Mouse (Mus musculus) CH12.LX (cell line): ENCODE data around the gene Psmc5. TPM values are rescaled to one million over a fixed set of nuclear protein-coding genes. Genes with fewer than 3 reads are reported as not detected.

Source experiments
- DNase-seq: peaks from one replicate; pipeline ENCODE4 v3.0.0-alpha.2; 2013; ENCODE audit errors: extremely low read depth
- H3K27ac ChIP-seq: 2 replicates; pipeline ENCODE4 v1.5.1; 2012; ENCODE audit warnings: low read depth, mild to moderate bottlenecking, control low read depth, moderate library complexity; ENCODE audit not compliant: insufficient read depth
- H3K27me3 ChIP-seq: replicated peaks from 2 replicates; pipeline ENCODE3; 2012; ENCODE audit warnings: inconsistent platforms
- H3K36me3 ChIP-seq, 2 experiments: replicated peaks in 1 of 2; 2 replicates each; pipeline versions ENCODE3 to v1.6.1; 2012; ENCODE audit warnings: inconsistent platforms in 1 of 2, low read length in 1 of 2, mild to moderate bottlenecking in 1 of 2, mixed read lengths in 1 of 2, moderate library complexity in 1 of 2; ENCODE audit not compliant: control insufficient read depth in 1 of 2, insufficient read depth in 1 of 2
- H3K4me1 ChIP-seq, 2 experiments: 2 replicates each; pipeline ENCODE4 v1.6.1; 2012; ENCODE audit warnings: inconsistent platforms in 1 of 2, moderate library complexity in 1 of 2; ENCODE audit not compliant: insufficient read depth in 2 of 2, control insufficient read depth in 1 of 2
- H3K4me2 ChIP-seq: 2 replicates; pipeline ENCODE4 v1.6.1; 2012; ENCODE audit warnings: low read depth, mild to moderate bottlenecking, control low read depth; ENCODE audit not compliant: poor library complexity, insufficient read depth, severe bottlenecking
- H3K4me3 ChIP-seq, 3 experiments: fragments of 150-350 bp in 1 of 3; sonication (generic) in 1 of 3; replicated peaks in 1 of 3; 2 replicates each; pipeline versions ENCODE3 to v1.5.1; 2011 to 2012; ENCODE audit warnings: low read depth in 2 of 3, low read length in 2 of 3, mild to moderate bottlenecking in 2 of 3, moderate library complexity in 2 of 3, control low read depth in 1 of 3, improper control_type of control experiment in 1 of 3, inconsistent platforms in 1 of 3, mixed read lengths in 1 of 3; ENCODE audit not compliant: poor library complexity in 1 of 3
- H3K79me2 ChIP-seq: replicated peaks from 2 replicates; pipeline ENCODE4 v1.6.1; 2012; ENCODE audit warnings: mild to moderate bottlenecking, moderate library complexity; ENCODE audit not compliant: control insufficient read depth, poor library complexity, insufficient read depth, severe bottlenecking; ENCODE audit errors: extremely low read depth
- H3K9ac ChIP-seq: 2 replicates; pipeline ENCODE4 v1.6.1; 2012; ENCODE audit warnings: low read depth, mild to moderate bottlenecking, control low read depth, moderate library complexity; ENCODE audit not compliant: insufficient read depth
- H3K9me3 ChIP-seq: replicated peaks from 2 replicates; pipeline ENCODE3; 2012; ENCODE audit warnings: low read length, inconsistent platforms, mixed read lengths
- BHLHE40 ChIP-seq: IDR thresholded peaks from 2 replicates; pipeline ENCODE4 v1.6.1; 2011; ENCODE audit warnings: mild to moderate bottlenecking, low read depth, low read length, improper control_type of control experiment
- CHD1 ChIP-seq: IDR thresholded peaks from 2 replicates; pipeline ENCODE4 v1.6.1; 2012; ENCODE audit warnings: low read depth, low read length, improper control_type of control experiment, inconsistent platforms
- CHD2 ChIP-seq: IDR thresholded peaks from 2 replicates; pipeline ENCODE4 v1.6.1; 2011; ENCODE audit warnings: low read length, improper control_type of control experiment
- CTCF ChIP-seq, 2 experiments: IDR thresholded peaks in 1 of 2; conservative IDR thresholded peaks in 1 of 2; 2 replicates each; pipeline ENCODE4 v1.5.1; 2011 to 2012; ENCODE audit warnings: low read depth in 2 of 2, low read length in 2 of 2, improper control_type of control experiment in 1 of 2, inconsistent platforms in 1 of 2, mild to moderate bottlenecking in 1 of 2, moderate library complexity in 1 of 2
- E2F4 ChIP-seq: IDR thresholded peaks from 2 replicates; pipeline ENCODE4 v1.6.1; 2011; ENCODE audit warnings: low read depth, low read length, improper control_type of control experiment; ENCODE audit not compliant: insufficient replicate concordance
- ELF1 ChIP-seq: IDR thresholded peaks from 2 replicates; pipeline ENCODE4 v1.6.1; 2014; ENCODE audit warnings: low read depth, mild to moderate bottlenecking, inconsistent platforms, low read length, improper control_type of control experiment
- EP300 ChIP-seq: IDR thresholded peaks from 2 replicates; pipeline ENCODE4 v1.6.1; 2011; ENCODE audit warnings: low read length, improper control_type of control experiment
- ETS1 ChIP-seq: conservative IDR thresholded peaks from 2 replicates; pipeline ENCODE4 v1.6.1; 2012; ENCODE audit warnings: low read depth, mild to moderate bottlenecking, inconsistent platforms, low read length, improper control_type of control experiment, moderate library complexity
- GABPA ChIP-seq: IDR thresholded peaks from 2 replicates; pipeline ENCODE4 v1.6.1; 2012; ENCODE audit warnings: low read depth, low read length, improper control_type of control experiment, inconsistent platforms; ENCODE audit not compliant: insufficient replicate concordance
- HCFC1 ChIP-seq: IDR thresholded peaks from 2 replicates; pipeline ENCODE4 v1.6.1; 2012; ENCODE audit warnings: low read depth, mild to moderate bottlenecking, inconsistent platforms, low read length, improper control_type of control experiment
- IRF4 ChIP-seq: IDR thresholded peaks from 2 replicates; pipeline ENCODE4 v1.6.1; 2014; ENCODE audit warnings: low read depth, mild to moderate bottlenecking, inconsistent platforms, low read length, improper control_type of control experiment
- JUN ChIP-seq: IDR thresholded peaks from 2 replicates; pipeline ENCODE4 v1.6.1; 2011; ENCODE audit warnings: low read depth, mild to moderate bottlenecking, low read length, improper control_type of control experiment, moderate library complexity; ENCODE audit not compliant: insufficient read depth
- JUND ChIP-seq: conservative IDR thresholded peaks from 2 replicates; pipeline ENCODE4 v1.6.1; 2011; ENCODE audit warnings: low read depth, low read length, improper control_type of control experiment
- MAFK ChIP-seq: IDR thresholded peaks from 2 replicates; pipeline ENCODE4 v1.6.1; 2011; ENCODE audit warnings: low read length, improper control_type of control experiment; ENCODE audit not compliant: insufficient replicate concordance
- MAX ChIP-seq: IDR thresholded peaks from 2 replicates; pipeline ENCODE4 v1.6.1; 2011; ENCODE audit warnings: low read length, improper control_type of control experiment
- MAZ ChIP-seq: IDR thresholded peaks from 2 replicates; pipeline ENCODE4 v1.6.1; 2012; ENCODE audit warnings: low read depth, mild to moderate bottlenecking, inconsistent platforms, low read length, improper control_type of control experiment, moderate library complexity
- MEF2A ChIP-seq: IDR thresholded peaks from 2 replicates; pipeline ENCODE4 v1.6.1; 2014; ENCODE audit warnings: low read depth, mild to moderate bottlenecking, inconsistent platforms, low read length, improper control_type of control experiment, borderline replicate concordance
- MXI1 ChIP-seq: IDR thresholded peaks from 2 replicates; pipeline ENCODE4 v1.6.1; 2011; ENCODE audit warnings: mild to moderate bottlenecking, low read depth, low read length, improper control_type of control experiment
- MYC ChIP-seq: IDR thresholded peaks from 2 replicates; pipeline ENCODE4 v1.6.1; 2011; ENCODE audit warnings: low read depth, mild to moderate bottlenecking, improper control_type of control experiment, low read length
- NELFE ChIP-seq: IDR thresholded peaks from 2 replicates; pipeline ENCODE4 v1.6.1; 2011; ENCODE audit warnings: low read depth, low read length, improper control_type of control experiment
- NRF1 ChIP-seq: IDR thresholded peaks from 2 replicates; pipeline ENCODE4 v1.6.1; 2014; ENCODE audit warnings: low read depth, mild to moderate bottlenecking, inconsistent platforms, low read length, improper control_type of control experiment, moderate library complexity
- PAX5 ChIP-seq: IDR thresholded peaks from 2 replicates; pipeline ENCODE4 v1.6.1; 2012; ENCODE audit warnings: low read length, inconsistent platforms, mixed read lengths
- POLR2A ChIP-seq: IDR thresholded peaks from 2 replicates; pipeline ENCODE4 v1.6.1; 2011; ENCODE audit warnings: low read depth, mild to moderate bottlenecking, improper control_type of control experiment, low read length
- POLR2AphosphoS2 ChIP-seq: IDR thresholded peaks from 2 replicates; pipeline ENCODE4 v1.6.1; 2011; ENCODE audit warnings: low read depth, low read length, improper control_type of control experiment
- RAD21 ChIP-seq: IDR thresholded peaks from 2 replicates; pipeline ENCODE4 v1.6.1; 2011; ENCODE audit warnings: low read depth, mild to moderate bottlenecking, low read length, improper control_type of control experiment, moderate library complexity
- RCOR1 ChIP-seq: conservative IDR thresholded peaks from 2 replicates; pipeline ENCODE4 v1.6.1; 2012; ENCODE audit warnings: low read depth, mild to moderate bottlenecking, inconsistent platforms, low read length, improper control_type of control experiment
- SIN3A ChIP-seq: IDR thresholded peaks from 2 replicates; pipeline ENCODE4 v1.6.1; 2012; ENCODE audit warnings: low read length, improper control_type of control experiment, inconsistent platforms
- SMC3 ChIP-seq: IDR thresholded peaks from 2 replicates; pipeline ENCODE4 v1.6.1; 2011; ENCODE audit warnings: low read depth, low read length, improper control_type of control experiment
- TBP ChIP-seq: conservative IDR thresholded peaks from 2 replicates; pipeline ENCODE4 v1.6.1; 2011; ENCODE audit warnings: low read depth, low read length, improper control_type of control experiment
- TCF12 ChIP-seq: IDR thresholded peaks from 2 replicates; pipeline ENCODE4 v1.6.1; 2014; ENCODE audit warnings: low read depth, mild to moderate bottlenecking, inconsistent platforms, low read length, improper control_type of control experiment
- UBTF ChIP-seq: IDR thresholded peaks from 2 replicates; pipeline ENCODE4 v1.6.1; 2012; ENCODE audit warnings: low read depth, mild to moderate bottlenecking, inconsistent platforms, low read length, improper control_type of control experiment, moderate library complexity
- USF1 ChIP-seq: IDR thresholded peaks from 2 replicates; pipeline ENCODE4 v1.6.1; 2014; ENCODE audit warnings: low read depth, mild to moderate bottlenecking, inconsistent platforms, low read length, improper control_type of control experiment
- USF2 ChIP-seq: conservative IDR thresholded peaks from 2 replicates; pipeline ENCODE4 v1.6.1; 2011; ENCODE audit warnings: low read depth, low read length, improper control_type of control experiment
- ZC3H11A ChIP-seq: IDR thresholded peaks from 2 replicates; pipeline ENCODE4 v1.6.1; 2012; ENCODE audit warnings: low read depth, mild to moderate bottlenecking, inconsistent platforms, low read length, improper control_type of control experiment
- ZKSCAN1 ChIP-seq: IDR thresholded peaks from 2 replicates; pipeline ENCODE4 v1.6.1; 2012; ENCODE audit warnings: low read depth, inconsistent platforms, low read length, improper control_type of control experiment, borderline replicate concordance
- ZMIZ1 ChIP-seq: IDR thresholded peaks from 2 replicates; pipeline ENCODE4 v1.6.1; 2012; ENCODE audit warnings: low read depth, mild to moderate bottlenecking, inconsistent platforms, low read length, improper control_type of control experiment
- ZNF384 ChIP-seq: IDR thresholded peaks from 2 replicates; pipeline ENCODE4 v1.6.1; 2012; ENCODE audit warnings: low read depth, low read length, improper control_type of control experiment, inconsistent platforms
- dilution Hi-C: fragments of 300-500 bp; cut with MboI; formaldehyde crosslinking; loops from 2 replicates; pipeline ENCODE4 v1.14.3; 2020; ENCODE audit warnings: low sequenced_read_pairs; ENCODE audit not compliant: extremely low pct_unique_long_range_greater_than_20kb, extremely low pct_ligation_motif_present
- in situ Hi-C: fragments of 300-500 bp; cut with MboI; formaldehyde crosslinking; loops from 3 replicates; pipeline ENCODE4 v1.14.3; 2019; ENCODE audit warnings: low sequenced_read_pairs, low pct_ligation_motif_present, low pct_unique_long_range_greater_than_20kb, mixed read lengths
- polyA plus RNA-seq: library from polyadenylated mRNA; unstranded; fragments of >175 nt; gene quantifications from 2 replicates; pipeline ENCODE4 v1.2.1, GENCODE M21; 2012; ENCODE audit warnings: low read depth; ENCODE audit not compliant: insufficient read length
- total RNA-seq, 2 experiments: library from RNA; depleted of rRNA; stranded (reverse); fragments of 300-350 nt in 1 of 2; fragments of >200 nt in 1 of 2; gene quantifications; 2 replicates each; pipeline ENCODE4 v1.2.3; 2012 to 2014

Gene Psmc5
- total RNA-seq (2012; rRNA removed) (250 and 344 TPM in 2 replicates), total RNA-seq (2014; rRNA removed) (139 and 151 TPM in 2 replicates), polyA plus RNA-seq (344 and 352 TPM in 2 replicates)

- Histone ChIP-seq H3K4me1 (peaks cover 3 to 54% of the 10 kb centered on the region in 2 experiments; a peak in 3 of 4 replicates), H3K79me2 (peaks cover 59% of the 10 kb centered on the region), H3K27me3 (no peaks in the 10 kb centered on the region), H3K27ac (peak within 1 kb of the TSS; percentile 84), H3K4me3 (peak within 1 kb of the TSS; percentile 73 to 92 (median 78)), H3K36me3 (peaks cover 56 to 71% of the 10 kb centered on the region in 2 experiments), H3K4me2 (peak within 1 kb of the TSS; percentile 90), H3K9ac (peak within 1 kb of the TSS; percentile 94), H3K9me3 (no peaks in the 10 kb centered on the region)
- in situ Hi-C loops (loop anchor here (5.0 kb wide), 1 partner anchor 34 kb away; no protein-coding TSS in a partner anchor), dilution Hi-C loops (no loop called here)
- DNase-seq, result peak; percentile 98
- TF ChIP-seq MAZ, result no peak; the same call in 1 of the 2 replicates
- TF ChIP-seq NRF1, result peak; percentile 87
- peak; percentile 84 for TF ChIP-seq NELFE
- peak; percentile 89 for TF ChIP-seq MAFK
- peak; percentile 91 for TF ChIP-seq TBP
- TF ChIP-seq ZNF384, result peak; percentile 42; the same call in 1 of the 2 replicates
- TF ChIP-seq ZKSCAN1, result no peak
- no peak for TF ChIP-seq IRF4
- peak; percentile 90; the same call in 1 of the 2 replicates for TF ChIP-seq POLR2AphosphoS2
- no peak for TF ChIP-seq EP300
- no peak for TF ChIP-seq ZC3H11A
- TF ChIP-seq ELF1, result peak; percentile 94
- no peak for TF ChIP-seq USF2
- TF ChIP-seq CHD1, result no peak
- TF ChIP-seq JUND, result peak; percentile 47
- TF ChIP-seq MXI1, result peak; percentile 100
- TF ChIP-seq GABPA, result peak; percentile 38; the same call in 1 of the 2 replicates
- peak; percentile 69 for TF ChIP-seq TCF12
- TF ChIP-seq POLR2A, result peak; percentile 96
- 0 out of 2 replicates have a peak, but pooled peaks have one; percentile 24 for TF ChIP-seq MEF2A
- peak; percentile 99 for TF ChIP-seq SIN3A
- peak; percentile 90 for TF ChIP-seq CHD2
- TF ChIP-seq HCFC1, result peak; percentile 96
- no peak for TF ChIP-seq USF1
- peak; percentile 84 for TF ChIP-seq ZMIZ1
- TF ChIP-seq PAX5, result no peak
- TF ChIP-seq E2F4, result peak; percentile 74; the same call in 1 of the 2 replicates
- TF ChIP-seq MAX, result peak; percentile 99
- TF ChIP-seq SMC3, result no peak; the same call in 1 of the 2 replicates
- TF ChIP-seq BHLHE40, result peak; percentile 69
- 0 out of 2 replicates have a peak, but pooled peaks have one; percentile 5 for TF ChIP-seq JUN
- TF ChIP-seq RCOR1, result no peak; the same call in 1 of the 2 replicates
- peak in 1 of 2 experiments; percentile 57; a peak in 2 of 4 replicates for TF ChIP-seq CTCF (conservative IDR thresholded peaks at IDR 0.05 in 1 of 2, IDR thresholded peaks at IDR 0.05 in 1 of 2; ENCODE audit: low read depth in 2 of 2, low read length in 2 of 2)
- TF ChIP-seq MYC, result peak; percentile 99
- TF ChIP-seq RAD21, result no peak; the same call in 1 of the 2 replicates
- TF ChIP-seq ETS1, result 0 out of 2 replicates have a peak, but pooled peaks have one; percentile 9
- TF ChIP-seq UBTF, result no peak; the same call in 1 of the 2 replicates
Observed at GRCm38 (mm10) chr11:106255685-106256451, at the start of gene Psmc5, which contains the start of gene Ftsj3. TSS of gene Psmc5 (plus strand) at chr11:106256154. TSS of gene Ftsj3 (minus strand) at chr11:106256079.
